Mouse (Mus musculus): ENCODE data around the gene Lkaaear1. TPM values are rescaled to one million over a fixed set of nuclear protein-coding genes. Genes with fewer than 3 reads are reported as not detected.

The Lkaaear1 gene
- polyA plus RNA-seq (2012; rRNA removed; ENCODE audit: low replicate concordance), result not detected in 2 replicates

DNA sequence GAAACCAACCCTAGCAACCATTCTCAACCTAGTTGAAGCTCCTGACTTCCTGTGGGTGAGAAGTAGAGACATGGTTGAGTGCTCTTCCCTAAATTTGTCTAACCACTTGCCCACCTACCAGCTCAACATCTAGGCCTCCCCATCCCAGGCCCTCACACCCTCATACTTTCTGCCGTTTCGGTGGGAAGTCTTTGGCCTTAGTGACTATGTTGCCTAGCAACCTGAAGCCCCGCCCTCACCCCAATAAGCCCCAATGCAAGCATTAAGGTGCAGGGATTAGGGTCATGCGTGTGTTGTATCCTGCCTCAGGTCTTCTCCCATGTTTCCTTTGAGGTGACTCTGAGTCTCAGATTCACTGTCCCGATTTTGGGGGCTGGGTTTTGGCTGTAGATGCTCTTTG is at the start of gene Lkaaear1:
Gene Lkaaear1 (minus strand): TSS at position 202 of the 400 bp plus-strand sequence.

DNA sequence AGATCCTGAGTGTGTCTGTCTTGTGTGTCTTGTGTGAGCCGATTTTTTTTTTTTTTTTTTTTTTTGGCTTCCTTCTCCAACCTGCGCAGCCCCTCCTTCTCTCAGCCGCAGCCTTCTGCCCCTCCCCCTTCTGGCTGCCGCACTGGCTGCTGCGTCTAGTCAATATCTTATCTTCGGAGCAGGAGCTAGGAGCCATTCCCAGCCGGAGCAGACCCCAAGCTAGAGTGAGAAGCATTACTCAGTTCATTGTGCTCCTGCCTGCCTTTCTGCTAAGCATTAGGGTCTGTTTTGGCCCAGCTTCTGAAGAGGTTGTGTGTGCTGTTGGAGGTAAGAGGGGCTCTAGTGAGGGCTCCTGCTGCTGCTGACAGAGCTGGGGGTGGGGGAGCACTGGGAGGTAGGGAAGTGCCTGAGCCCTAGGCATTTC is 16.7 kb upstream of the Lkaaear1 start, which contains the start of gene Oprl1:
Gene Oprl1 (plus strand): TSS at position 114 of the 424 bp plus-strand sequence.

DNA sequence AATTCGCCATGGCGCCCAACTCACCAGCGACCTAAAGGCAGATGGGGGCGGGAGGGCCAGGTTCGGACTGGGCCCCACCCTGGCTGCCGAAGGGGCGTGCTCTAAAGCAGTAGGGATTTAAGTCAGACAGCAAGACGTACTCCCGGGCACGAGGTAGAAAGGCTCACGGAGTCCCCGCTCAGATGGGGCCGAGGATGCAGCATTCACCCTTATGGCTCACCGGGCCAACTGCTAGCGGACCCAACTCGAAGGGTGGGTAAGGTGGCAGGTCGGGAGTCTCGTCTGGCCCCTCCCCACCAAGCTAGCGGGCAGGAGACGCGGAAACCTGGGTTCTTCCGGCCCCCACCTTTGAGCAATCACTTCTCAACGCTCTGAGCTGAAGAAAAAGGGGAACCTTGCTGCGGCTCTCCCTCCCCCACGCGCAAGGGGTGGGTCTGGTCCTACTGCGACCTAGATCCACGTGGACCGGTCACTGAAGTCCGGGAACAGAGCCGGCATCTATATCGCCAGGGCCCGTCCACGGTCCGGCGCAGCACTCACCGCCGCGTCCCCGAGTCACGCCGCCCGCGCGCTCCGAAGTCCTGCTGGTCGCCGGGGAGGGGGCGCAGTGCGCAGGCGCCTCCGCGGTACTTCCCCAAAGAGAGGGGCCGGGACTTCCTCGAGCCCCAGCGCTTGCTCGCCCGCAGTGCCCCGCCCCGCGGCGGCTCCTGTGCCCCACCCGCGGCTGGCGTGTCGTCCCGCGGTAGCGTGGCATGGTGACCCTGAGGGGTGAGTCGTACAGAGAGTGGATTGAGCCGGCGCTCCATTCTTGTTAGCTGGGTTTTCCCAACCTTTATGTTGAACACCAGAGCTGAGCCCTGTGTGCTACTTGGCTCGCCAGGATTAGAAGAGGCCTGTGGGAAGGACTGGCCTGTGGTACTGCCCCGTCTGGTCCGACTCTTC is 4.6 kb downstream of the Lkaaear1 start, which contains the start of gene Rgs19:
Gene Rgs19 (minus strand): TSS at position 639 of the 942 bp plus-strand sequence.

DNA sequence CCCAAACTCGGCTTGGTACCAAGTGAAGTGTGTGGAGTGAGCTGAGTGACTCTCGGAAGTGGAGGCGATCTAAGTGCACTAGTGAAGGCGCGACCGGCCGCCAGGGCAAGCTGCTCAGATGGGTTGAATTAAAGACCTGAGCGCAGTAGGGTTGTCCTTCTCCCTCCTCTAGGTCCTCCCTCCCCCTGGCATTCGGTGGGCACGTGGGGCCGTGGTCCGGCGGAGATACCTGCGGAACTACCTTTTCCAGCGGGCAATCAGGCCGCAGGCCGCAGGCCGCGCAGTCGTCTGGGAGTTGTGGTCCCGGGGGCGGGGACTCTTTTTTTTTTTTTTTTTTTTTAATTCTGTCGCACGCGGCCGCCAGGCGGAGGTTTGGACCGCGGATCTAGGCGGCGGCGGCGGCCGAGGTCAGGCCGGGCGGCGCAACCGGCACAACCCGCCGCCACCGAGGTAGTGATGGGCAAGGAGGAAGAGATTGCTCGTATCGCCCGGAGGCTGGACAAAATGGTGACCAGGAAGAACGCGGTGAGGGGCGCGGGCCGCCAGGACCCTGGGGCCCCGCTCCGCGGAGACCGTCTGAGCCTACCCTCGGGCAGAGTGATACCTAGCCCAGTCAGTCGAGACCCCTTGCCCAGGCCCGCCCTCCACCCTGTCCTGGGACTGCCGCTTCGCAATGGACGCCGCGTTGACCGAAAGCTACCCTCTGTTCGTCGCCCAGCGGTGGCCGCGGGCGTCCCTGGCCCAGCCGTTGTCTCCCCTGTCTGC is 18.1 kb downstream of the Lkaaear1 start, which contains the start of gene Tcea2:
Gene Tcea2 (plus strand): TSS at position 360 of the 765 bp plus-strand sequence.

GRCm38 (mm10) chr2:181671326-181671725 is 26.9 kb downstream of the Lkaaear1 start, which contains the start of gene Sox18:
Gene Sox18 (minus strand): TSS chr2:181671640.

DNA sequence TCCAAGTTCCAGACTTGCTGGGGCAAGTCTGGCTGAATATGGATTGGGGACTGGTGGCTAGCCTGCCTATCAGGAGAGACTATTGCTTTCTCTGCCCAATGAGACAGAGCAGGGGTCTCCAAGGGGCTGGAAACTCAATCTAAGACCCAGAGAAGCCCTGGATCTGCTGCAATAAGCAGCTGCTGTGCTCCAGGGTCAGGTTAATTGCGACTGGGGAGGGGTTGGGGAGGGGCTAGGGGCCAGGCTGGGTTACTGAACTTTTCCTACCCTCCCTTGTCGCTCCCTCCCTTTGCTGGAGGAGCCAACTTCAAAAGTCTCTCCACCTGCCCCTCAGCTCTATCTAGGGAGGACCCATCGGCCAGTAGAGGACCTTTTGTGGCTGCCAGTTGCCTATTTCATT is 41.5 kb downstream of the Lkaaear1 start, which contains the start of gene Gm29797:
Gene Gm29797 (plus strand): TSS at position 301 of the 400 bp plus-strand sequence.

Other genes with a start within 250 kb of the Lkaaear1 start
- gene Zbtb46, start 239.0 kb downstream of the Lkaaear1 start, polyA plus RNA-seq (2012; rRNA removed; ENCODE audit: low replicate concordance), result 0.85 and 0.96 TPM in 2 replicates
- gene Abhd16b, start 205.2 kb downstream of the Lkaaear1 start, polyA plus RNA-seq (2012; rRNA removed; ENCODE audit: low replicate concordance), result 0.06 TPM in 1 of 2 replicates, not detected in the other
- 12.0 and 12.4 TPM in 2 replicates for gene Tpd52l2, start 201.3 kb downstream of the Lkaaear1 start, polyA plus RNA-seq (2012; rRNA removed; ENCODE audit: low replicate concordance)
- gene Dnajc5, start 178.0 kb downstream of the Lkaaear1 start, polyA plus RNA-seq (2012; rRNA removed; ENCODE audit: low replicate concordance), result 20.8 and 23.1 TPM in 2 replicates
- 92.3 and 132 TPM in 2 replicates for gene Uckl1, start 113.5 kb downstream of the Lkaaear1 start, polyA plus RNA-seq (2012; rRNA removed; ENCODE audit: low replicate concordance)
- gene Prpf6, start 106.6 kb downstream of the Lkaaear1 start, polyA plus RNA-seq (2012; rRNA removed; ENCODE audit: low replicate concordance), result 4.1 and 4.5 TPM in 2 replicates
- 7.8 and 14.6 TPM in 2 replicates for gene Zfp512b, start 105.6 kb downstream of the Lkaaear1 start, polyA plus RNA-seq (2012; rRNA removed; ENCODE audit: low replicate concordance)
- 21.4 and 27.7 TPM in 2 replicates for gene Samd10, start 99.2 kb downstream of the Lkaaear1 start, polyA plus RNA-seq (2012; rRNA removed; ENCODE audit: low replicate concordance)
- 0.63 TPM in 1 of 2 replicates, not detected in the other for gene Gm29797, start 41.4 kb downstream of the Lkaaear1 start, polyA plus RNA-seq (2012; rRNA removed; ENCODE audit: low replicate concordance)
- gene Sox18, start 26.8 kb downstream of the Lkaaear1 start, polyA plus RNA-seq (2012; rRNA removed; ENCODE audit: low replicate concordance), result 37.5 and 89.5 TPM in 2 replicates
- 3.5 and 3.7 TPM in 2 replicates for gene Tcea2, start 18.1 kb downstream of the Lkaaear1 start, polyA plus RNA-seq (2012; rRNA removed; ENCODE audit: low replicate concordance)
- gene Rgs19, start 4.5 kb downstream of the Lkaaear1 start, polyA plus RNA-seq (2012; rRNA removed; ENCODE audit: low replicate concordance), result 17.5 and 20.7 TPM in 2 replicates
- 0.13 TPM in 1 of 2 replicates, not detected in the other for gene Oprl1, start 16.6 kb upstream of the Lkaaear1 start, polyA plus RNA-seq (2012; rRNA removed; ENCODE audit: low replicate concordance)
- 0.26 and 0.67 TPM in 2 replicates for gene Myt1, start 64.9 kb upstream of the Lkaaear1 start, polyA plus RNA-seq (2012; rRNA removed; ENCODE audit: low replicate concordance)
- gene Pcmtd2, start 139.4 kb upstream of the Lkaaear1 start, polyA plus RNA-seq (2012; rRNA removed; ENCODE audit: low replicate concordance), result 5.0 and 8.6 TPM in 2 replicates
- 0.69 and 0.89 TPM in 2 replicates for gene Polr3k, start 165.9 kb upstream of the Lkaaear1 start, polyA plus RNA-seq (2012; rRNA removed; ENCODE audit: low replicate concordance)

Measured in duodenum, adult 2 months (tissue).